Mouse (Mus musculus) erythroblast, embryonic 14.5 days (primary cell): Measurements from ENCODE around the gene Aldh4a1.

Experiments
- GATA1 ChIP-seq: IDR thresholded peaks from 2 replicates; pipeline ENCODE4 v1.6.1; 2012; ENCODE audit warnings: low read length, inconsistent platforms, mixed read lengths
- TAL1 ChIP-seq: IDR thresholded peaks from 3 replicates; pipeline ENCODE4 v1.6.1; 2012; ENCODE audit warnings: low read length, inconsistent platforms, mixed read lengths

GRCm38 (mm10) chr4:139582903-139583302 is 39.8 kb upstream of the Aldh4a1 start:
- TF ChIP-seq GATA1: no peak
- TF ChIP-seq TAL1: no peak
